ENCODE assay signal across 30 mouse cellular contexts in the genomic region with DNA sequence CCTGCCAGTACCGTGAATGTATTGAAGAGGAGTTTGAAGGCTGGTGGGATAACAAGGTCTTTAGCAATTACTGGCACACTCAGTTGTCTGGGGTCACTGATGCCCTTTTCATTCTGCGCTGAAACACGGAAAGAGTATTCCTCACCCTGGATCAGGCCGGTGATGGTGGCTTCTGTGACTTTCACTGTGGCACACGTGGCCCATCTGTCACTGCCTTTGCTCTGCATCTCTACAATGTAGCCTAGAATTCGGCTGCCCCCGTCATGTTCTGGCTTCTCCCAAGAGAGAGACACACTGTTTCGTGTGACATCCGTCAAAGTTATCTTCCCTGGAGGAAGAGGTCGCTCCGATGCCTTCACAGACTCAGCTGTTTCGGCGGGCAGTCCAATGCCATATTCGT.
"Had no signal": no experiment of that assay in that cellular context is flagged by ENCODE, and none has a peak within 500 bp of the region (broad histone marks: within the 10 kb centered on the region; RNA-seq: fewer than 3 reads in every experiment).

No protein-coding gene starts in this region.

- H3K27me3 ChIP-seq: limb, embryonic 12.5 days; limb, embryonic 13.5 days; limb, embryonic 15.5 days; liver, embryonic 12.5 days; liver, embryonic 13.5 days; liver, embryonic 15.5 days; lung, embryonic 15.5 days; megakaryocyte, embryonic 14.5 days; midbrain, embryonic 12.5 days; midbrain, embryonic 13.5 days; midbrain, embryonic 15.5 days; neural tube, embryonic 12.5 days; neural tube, embryonic 13.5 days had no signal

- H3K9ac ChIP-seq: limb, embryonic 12.5 days; limb, embryonic 13.5 days; limb, embryonic 15.5 days; liver, embryonic 12.5 days; liver, embryonic 13.5 days; liver, embryonic 14.5 days; liver, embryonic 15.5 days; liver, postnatal 0 days; lung, embryonic 14.5 days; lung, embryonic 15.5 days; midbrain, embryonic 12.5 days; midbrain, embryonic 13.5 days; midbrain, embryonic 15.5 days; neural tube, embryonic 12.5 days; neural tube, embryonic 13.5 days had no signal

- H3K4me2 ChIP-seq: limb, embryonic 12.5 days; limb, embryonic 13.5 days; limb, embryonic 15.5 days; liver, embryonic 11.5 days; liver, embryonic 12.5 days; liver, embryonic 13.5 days; liver, embryonic 15.5 days; lung, embryonic 14.5 days; lung, embryonic 15.5 days; midbrain, embryonic 11.5 days; midbrain, embryonic 12.5 days; midbrain, embryonic 13.5 days; midbrain, embryonic 15.5 days; neural tube, embryonic 12.5 days; neural tube, embryonic 13.5 days had no signal

- H3K4me3 ChIP-seq: limb, embryonic 10.5 days; limb, embryonic 12.5 days; limb, embryonic 13.5 days; limb, embryonic 15.5 days; liver, embryonic 12.5 days; liver, embryonic 13.5 days; liver, embryonic 15.5 days; lung, embryonic 15.5 days; megakaryocyte, embryonic 14.5 days; midbrain, embryonic 10.5 days; midbrain, embryonic 12.5 days; midbrain, embryonic 13.5 days; midbrain, embryonic 15.5 days; neural tube, embryonic 12.5 days; neural tube, embryonic 13.5 days had no signal

- H3K36me3 ChIP-seq: limb, embryonic 10.5 days; limb, embryonic 12.5 days; limb, embryonic 13.5 days; limb, embryonic 15.5 days; liver, embryonic 12.5 days; liver, embryonic 13.5 days; liver, embryonic 15.5 days; lung, embryonic 15.5 days; midbrain, embryonic 10.5 days; midbrain, embryonic 12.5 days; midbrain, embryonic 13.5 days; midbrain, embryonic 15.5 days; neural tube, embryonic 12.5 days; neural tube, embryonic 13.5 days had no signal

- DNase-seq: left cerebral cortex, postnatal 4 days; liver; liver, embryonic 13.5 days; liver, postnatal 0 days; lung, adult 18-20 months; lung, adult 2 months; lung, embryonic 14.5 days; lung, postnatal 10 days; lung, postnatal 14 days; lung, postnatal 36 days; lung, postnatal 4 days; midbrain, embryonic 14.5 days had no signal

- H3K27ac ChIP-seq: limb, embryonic 10.5 days; limb, embryonic 12.5 days; limb, embryonic 13.5 days; limb, embryonic 15.5 days; liver, embryonic 12.5 days; liver, embryonic 13.5 days; liver, embryonic 14.5 days; liver, embryonic 15.5 days; lung, embryonic 15.5 days; macrophage; midbrain, embryonic 10.5 days; midbrain, embryonic 12.5 days; midbrain, embryonic 13.5 days; midbrain, embryonic 15.5 days; neural tube, embryonic 12.5 days; neural tube, embryonic 13.5 days had no signal

- H3K4me1 ChIP-seq: limb, embryonic 10.5 days; limb, embryonic 12.5 days; limb, embryonic 13.5 days; limb, embryonic 15.5 days; liver, embryonic 12.5 days; liver, embryonic 13.5 days; liver, embryonic 15.5 days; lung, embryonic 15.5 days; megakaryocyte, embryonic 14.5 days; midbrain, embryonic 10.5 days; midbrain, embryonic 12.5 days; midbrain, embryonic 13.5 days; midbrain, embryonic 15.5 days; neural tube, embryonic 12.5 days; neural tube, embryonic 13.5 days had no signal
